ENCODE assay signal across 9 mouse cellular contexts in genomic region chr17:86170164-86170958, GRCm38 (mm10). TPM values are rescaled to one million over a fixed set of nuclear protein-coding genes. Genes with fewer than 3 reads are reported as not detected.
A peak's percentile ranks its signal among the peaks of the same experiment; 100 is the strongest.
DNase-seq lines count a peak whose midpoint lies in the region; ATAC-seq lines count a peak whose summit lies in the region.
"Had no signal": no experiment of that assay in that cellular context is flagged by ENCODE, and none has a peak within 500 bp of the region (broad histone marks: within the 10 kb centered on the region; RNA-seq: fewer than 3 reads in every experiment).

No protein-coding gene starts in this region.

- H3K27me3 ChIP-seq in heart, embryonic 10.5 days (ENCODE audit: insufficient read depth, poor library complexity, severe bottlenecking) = no peaks in the 10 kb centered on the region

- ATAC-seq in hematopoietic stem cell, adult 5-6 weeks (replicated peaks in 1 of 2; ENCODE audit: insufficient read depth in 1 of 2, low FRiP score in 2 of 2, low TSS enrichment in 1 of 2, low read depth in 1 of 2, poor library complexity in 2 of 2, severe bottlenecking in 2 of 2) = peak; percentile 16 to 38; a peak in 2 of 4 replicates
- ATAC-seq in megakaryocyte progenitor cell, adult 5-6 weeks (replicated peaks; ENCODE audit: poor library complexity) = peak; percentile 6

- no peak overlapping the region for H3K27ac ChIP-seq in heart, embryonic 10.5 days

- intact Hi-C loops in gastrocnemius, postnatal 14 days (cut with DNase I; ENCODE audit: low total_unique reads) = no loop called here

- 61% methylated on average over 9 of the region's 9 CpGs for WGBS in heart, embryonic 10.5 days

- peaks cover 37% of the 10 kb centered on the region for H3K4me1 ChIP-seq in heart, embryonic 10.5 days

- peaks cover 22% of the 10 kb centered on the region for H3K36me3 ChIP-seq in heart, embryonic 10.5 days

- DNase-seq in heart, embryonic 10.5 days (ENCODE audit: low spot score) = no peak
- no peak for DNase-seq in heart, adult 9 months (ENCODE audit: low spot score in 2 of 2)
- peak; percentile 33 for DNase-seq in MEL-GATA-1-ER (ENCODE audit: extremely low read depth, low read depth)
- DNase-seq in urinary bladder, postnatal 4 days (ENCODE audit: low spot score in 2 of 2) = no peak
- DNase-seq in gastrocnemius, postnatal 14 days = no peak
- DNase-seq in cerebellum, postnatal 25 days = no peak
- DNase-seq: cerebellum, postnatal 36 days had no signal

- no peaks in the 10 kb centered on the region for H3K9me3 ChIP-seq in heart, embryonic 10.5 days

- peak overlapping the region; percentile 93 for H3K4me3 ChIP-seq in heart, embryonic 10.5 days

RNA-seq across cellular contexts. Expression of gene Prkce, which starts 2.8 kb away (rescaled TPM):
- polyA plus RNA-seq in heart, embryonic 10.5 days (2016; fragmentation: Nextera tagmentation; extraction: Ambion mirVana) = 9.4 and 12.5 TPM in 2 replicates
- total RNA-seq in hematopoietic stem cell, adult 5-6 weeks (2017) = 15.4 and 19.9 TPM in 2 replicates
- total RNA-seq in megakaryocyte progenitor cell, adult 5-6 weeks (2015) = 4.2 and 4.8 TPM in 2 replicates
- total RNA-seq in megakaryocyte progenitor cell, adult 5-6 weeks (2017) = 1.7 and 3.1 TPM in 2 replicates
- total RNA-seq in gastrocnemius, postnatal 14 days (2021) = 1 to 10 TPM; 8.7 TPM

RNA-seq across cellular contexts. Expression of gene Srbd1, which starts 25.4 kb away (rescaled TPM):
- polyA plus RNA-seq in heart, embryonic 10.5 days (2016; fragmentation: Nextera tagmentation; extraction: Ambion mirVana) = 12.7 and 15.4 TPM in 2 replicates
- total RNA-seq in hematopoietic stem cell, adult 5-6 weeks (2017) = 27.5 and 34.5 TPM in 2 replicates
- total RNA-seq in megakaryocyte progenitor cell, adult 5-6 weeks (2015) = 22.6 and 33.1 TPM in 2 replicates
- total RNA-seq in megakaryocyte progenitor cell, adult 5-6 weeks (2017) = 22.9 and 25.8 TPM in 2 replicates
- 1 to 10 TPM; 6.5 to 7.6 TPM for total RNA-seq in gastrocnemius, postnatal 14 days (2021)
